Mouse (Mus musculus): Measurements from ENCODE around the gene Rnf224. TPM values are rescaled to one million over a fixed set of nuclear protein-coding genes. Genes with fewer than 3 reads are reported as not detected.

Gene Rnf224
- polyA plus RNA-seq (2014; fragmentation: Nextera tagmentation; extraction: Ambion mirVana): not detected in 2 replicates

- peaks cover 10% of the 10 kb centered on the region for H3K27me3 ChIP-seq (ENCODE audit: control insufficient read depth, insufficient read depth, low read length)
- no peak for DNase-seq (ENCODE audit: low spot score)
These were observed at the start of gene Rnf224 for GRCm38 (mm10) chr2:25236614-25237013. TSS of gene Rnf224 (minus strand) at chr2:25236787.

GRCm38 (mm10) chr2:25286314-25286713, 49.7 kb upstream of the Rnf224 start:
- H3K9me3 ChIP-seq (ENCODE audit: control insufficient read depth, low read length): no peaks in the 10 kb centered on the region
- WGBS: 67% methylated on average over 1 of the region's 1 CpGs
- H3K27ac ChIP-seq (replicated peaks; ENCODE audit: low read depth, low read length): no peak overlapping the region
- H3K27me3 ChIP-seq (ENCODE audit: control insufficient read depth, insufficient read depth, low read length): peaks cover 37% of the 10 kb centered on the region
- H3K4me2 ChIP-seq (ENCODE audit: low read depth, severe bottlenecking): no peak overlapping the region
- ATAC-seq (ENCODE audit: insufficient number of reproducible peaks, low FRiP score, low TSS enrichment, low read depth): no peak
- no peak overlapping the region for H3K4me3 ChIP-seq (ENCODE audit: low read depth, low read length)
- DNase-seq (ENCODE audit: low spot score): no peak
- no peaks in the 10 kb centered on the region for H3K4me1 ChIP-seq (ENCODE audit: control insufficient read depth, insufficient read depth, low read length)
- no peak overlapping the region for H3K9ac ChIP-seq (ENCODE audit: low read length)
- peaks cover 18% of the 10 kb centered on the region; the same call in 1 of the 2 replicates for H3K36me3 ChIP-seq (ENCODE audit: control insufficient read depth, insufficient read depth, low read length)

More at GRCm38 (mm10) chr2:25236614-25237013, at the start of gene Rnf224:
- Histone ChIP-seq H3K27ac (replicated peaks; ENCODE audit: low read depth, low read length) (no peak within 1 kb of the TSS), H3K9me3 (ENCODE audit: control insufficient read depth, low read length) (no peaks in the 10 kb centered on the region), H3K4me1 (ENCODE audit: control insufficient read depth, insufficient read depth, low read length) (peaks cover 8% of the 10 kb centered on the region; the same call in 1 of the 2 replicates), H3K9ac (ENCODE audit: low read length) (no peak within 1 kb of the TSS), H3K4me3 (ENCODE audit: low read depth, low read length) (no peak within 1 kb of the TSS), H3K36me3 (ENCODE audit: control insufficient read depth, insufficient read depth, low read length) (no peaks in the 10 kb centered on the region), H3K4me2 (ENCODE audit: low read depth, severe bottlenecking) (no peak within 1 kb of the TSS)
- ATAC-seq (ENCODE audit: insufficient number of reproducible peaks, low FRiP score, low TSS enrichment, low read depth): no peak
- WGBS: 34% methylated on average over 8 of the region's 8 CpGs

GRCm38 (mm10) chr2:25285551-25285950, 49.0 kb upstream of the Rnf224 start:
- no peak for ATAC-seq (ENCODE audit: insufficient number of reproducible peaks, low FRiP score, low TSS enrichment, low read depth)
- Histone ChIP-seq H3K9me3 (ENCODE audit: control insufficient read depth, low read length) (no peaks in the 10 kb centered on the region), H3K9ac (ENCODE audit: low read length) (no peak overlapping the region), H3K4me2 (ENCODE audit: low read depth, severe bottlenecking) (no peak overlapping the region), H3K27me3 (ENCODE audit: control insufficient read depth, insufficient read depth, low read length) (peaks cover 29% of the 10 kb centered on the region), H3K27ac (replicated peaks; ENCODE audit: low read depth, low read length) (no peak overlapping the region), H3K4me1 (ENCODE audit: control insufficient read depth, insufficient read depth, low read length) (no peaks in the 10 kb centered on the region), H3K4me3 (ENCODE audit: low read depth, low read length) (no peak overlapping the region), H3K36me3 (ENCODE audit: control insufficient read depth, insufficient read depth, low read length) (peaks cover 23% of the 10 kb centered on the region)
- DNase-seq (ENCODE audit: low spot score): no peak
- WGBS: 91% methylated on average over 2 of the region's 2 CpGs

- DNase-seq (ENCODE audit: low spot score) (peak; percentile 87), ATAC-seq (ENCODE audit: insufficient number of reproducible peaks, low FRiP score, low TSS enrichment, low read depth) (no peak)
- Histone ChIP-seq H3K27me3 (ENCODE audit: control insufficient read depth, insufficient read depth, low read length) (no peaks in the 10 kb centered on the region), H3K36me3 (ENCODE audit: control insufficient read depth, insufficient read depth, low read length) (peaks cover 43% of the 10 kb centered on the region), H3K4me3 (ENCODE audit: low read depth, low read length) (no peak overlapping the region), H3K9me3 (ENCODE audit: control insufficient read depth, low read length) (no peaks in the 10 kb centered on the region), H3K4me2 (ENCODE audit: low read depth, severe bottlenecking) (no peak overlapping the region), H3K4me1 (ENCODE audit: control insufficient read depth, insufficient read depth, low read length) (no peaks in the 10 kb centered on the region), H3K9ac (ENCODE audit: low read length) (no peak overlapping the region), H3K27ac (replicated peaks; ENCODE audit: low read depth, low read length) (no peak overlapping the region)
- 63% methylated on average over 13 of the region's 13 CpGs for WGBS
These were observed 42.6 kb upstream of the Rnf224 start for GRCm38 (mm10) chr2:25278928-25279882.

- peak overlapping the region; percentile 83 for H3K9ac ChIP-seq (ENCODE audit: low read length)
- peak overlapping the region; percentile 95 for H3K4me3 ChIP-seq (ENCODE audit: low read depth, low read length)
- H3K4me1 ChIP-seq (ENCODE audit: control insufficient read depth, insufficient read depth, low read length): peaks cover 18% of the 10 kb centered on the region
- H3K4me2 ChIP-seq (ENCODE audit: low read depth, severe bottlenecking): peak overlapping the region; percentile 96
- no peaks in the 10 kb centered on the region for H3K27me3 ChIP-seq (ENCODE audit: control insufficient read depth, insufficient read depth, low read length)
- 32% methylated on average over 16 of the region's 16 CpGs for WGBS
- DNase-seq (ENCODE audit: low spot score) (no peak), ATAC-seq (ENCODE audit: insufficient number of reproducible peaks, low FRiP score, low TSS enrichment, low read depth) (no peak)
- H3K36me3 ChIP-seq (ENCODE audit: control insufficient read depth, insufficient read depth, low read length): peaks cover 21% of the 10 kb centered on the region
- no peaks in the 10 kb centered on the region for H3K9me3 ChIP-seq (ENCODE audit: control insufficient read depth, low read length)
- H3K27ac ChIP-seq (replicated peaks; ENCODE audit: low read depth, low read length): no peak overlapping the region
These were observed 36.4 kb upstream of the Rnf224 start for GRCm38 (mm10) chr2:25273010-25273409.

- H3K4me2 ChIP-seq (ENCODE audit: low read depth, severe bottlenecking): peak overlapping the region; percentile 96
- no peaks in the 10 kb centered on the region for H3K27me3 ChIP-seq (ENCODE audit: control insufficient read depth, insufficient read depth, low read length)
- peaks cover 18% of the 10 kb centered on the region for H3K36me3 ChIP-seq (ENCODE audit: control insufficient read depth, insufficient read depth, low read length)
- under 1% methylated on average over 29 of the region's 29 CpGs for WGBS
- H3K9me3 ChIP-seq (ENCODE audit: control insufficient read depth, low read length): no peaks in the 10 kb centered on the region
- peak overlapping the region; percentile 83 for H3K9ac ChIP-seq (ENCODE audit: low read length)
- DNase-seq (ENCODE audit: low spot score) (no peak), ATAC-seq (ENCODE audit: insufficient number of reproducible peaks, low FRiP score, low TSS enrichment, low read depth) (peak; percentile 75)
- H3K27ac ChIP-seq (replicated peaks; ENCODE audit: low read depth, low read length): no peak overlapping the region
- peaks cover 18% of the 10 kb centered on the region for H3K4me1 ChIP-seq (ENCODE audit: control insufficient read depth, insufficient read depth, low read length)
- peak overlapping the region; percentile 95 for H3K4me3 ChIP-seq (ENCODE audit: low read depth, low read length)
These were observed 35.9 kb upstream of the Rnf224 start for GRCm38 (mm10) chr2:25272515-25272914.

GRCm38 (mm10) chr2:25271827-25272511, 35.4 kb upstream of the Rnf224 start, which contains the start of the genes Ssna1 and Anapc2:
TSS of gene Ssna1 (minus strand) at chr2:25272438.
TSS of gene Anapc2 (plus strand) at chr2:25272478.
- peaks cover 18% of the 10 kb centered on the region for H3K4me1 ChIP-seq (ENCODE audit: control insufficient read depth, insufficient read depth, low read length)
- H3K36me3 ChIP-seq (ENCODE audit: control insufficient read depth, insufficient read depth, low read length): peaks cover 18% of the 10 kb centered on the region
- H3K27me3 ChIP-seq (ENCODE audit: control insufficient read depth, insufficient read depth, low read length): no peaks in the 10 kb centered on the region
- peak within 1 kb of the TSS; percentile 96 for H3K4me2 ChIP-seq (ENCODE audit: low read depth, severe bottlenecking)
- DNase-seq (ENCODE audit: low spot score) (peak; percentile 100), ATAC-seq (ENCODE audit: insufficient number of reproducible peaks, low FRiP score, low TSS enrichment, low read depth) (peak; percentile 93)
- peak within 1 kb of the TSS; percentile 83 for H3K9ac ChIP-seq (ENCODE audit: low read length)
- under 1% methylated on average over 55 of the region's 55 CpGs for WGBS
- peak within 1 kb of the TSS; percentile 95 for H3K4me3 ChIP-seq (ENCODE audit: low read depth, low read length)
- H3K27ac ChIP-seq (replicated peaks; ENCODE audit: low read depth, low read length): no peak within 1 kb of the TSS; the same call in 1 of the 2 replicates
- no peaks in the 10 kb centered on the region for H3K9me3 ChIP-seq (ENCODE audit: control insufficient read depth, low read length)

- H3K4me1 ChIP-seq (ENCODE audit: control insufficient read depth, insufficient read depth, low read length): peaks cover 18% of the 10 kb centered on the region
- ATAC-seq (ENCODE audit: insufficient number of reproducible peaks, low FRiP score, low TSS enrichment, low read depth): no peak
- peaks cover 19% of the 10 kb centered on the region for H3K27me3 ChIP-seq (ENCODE audit: control insufficient read depth, insufficient read depth, low read length)
- no peaks in the 10 kb centered on the region for H3K9me3 ChIP-seq (ENCODE audit: control insufficient read depth, low read length)
- 79% methylated on average over 4 of the region's 4 CpGs for WGBS
- no peak overlapping the region for H3K4me2 ChIP-seq (ENCODE audit: low read depth, severe bottlenecking)
- H3K27ac ChIP-seq (replicated peaks; ENCODE audit: low read depth, low read length): no peak overlapping the region
- H3K4me3 ChIP-seq (ENCODE audit: low read depth, low read length): no peak overlapping the region
- no peak for DNase-seq (ENCODE audit: low spot score)
- H3K36me3 ChIP-seq (ENCODE audit: control insufficient read depth, insufficient read depth, low read length): peaks cover 2% of the 10 kb centered on the region; the same call in 1 of the 2 replicates
- no peak overlapping the region for H3K9ac ChIP-seq (ENCODE audit: low read length)
These were observed 31.2 kb upstream of the Rnf224 start for GRCm38 (mm10) chr2:25267746-25268309.

Measured in limb, embryonic 11.5 days (tissue).